Mouse (Mus musculus) layer of hippocampus, adult 9-11 months (tissue): Measurements from ENCODE around the gene Pla2g12a.

ENCODE experiments used
- DNase-seq: peaks from one replicate; pipeline ENCODE4 v3.0.0; 2022

The Pla2g12a gene

GRCm38 (mm10) chr3:129878405-129879021 is at the start of gene Pla2g12a:
Gene Pla2g12a, plus strand, starts transcription at chr3:129878606.
- DNase-seq: peak; percentile 89

- DNase-seq: no peak
Observed at GRCm38 (mm10) chr3:129830626-129831025, 47.8 kb upstream of the Pla2g12a start.

GRCm38 (mm10) chr3:129831035-129831568 is 47.3 kb upstream of the Pla2g12a start, which contains the start of gene Gar1:
Gene Gar1, minus strand, starts transcription at chr3:129831396.
- DNase-seq: peak; percentile 94

- no peak for DNase-seq
Observed at GRCm38 (mm10) chr3:129835388-129835934, 42.9 kb upstream of the Pla2g12a start, which contains the start of gene Cfi. Gene Cfi, plus strand, starts transcription at chr3:129835884.

- DNase-seq: no peak
Observed at GRCm38 (mm10) chr3:129836051-129836697, 42.2 kb upstream of the Pla2g12a start.

- DNase-seq: no peak
Observed at GRCm38 (mm10) chr3:129836965-129837364, 41.4 kb upstream of the Pla2g12a start.

GRCm38 (mm10) chr3:129838017-129838416 is 40.4 kb upstream of the Pla2g12a start:
- DNase-seq: no peak

- no peak for DNase-seq
Observed at GRCm38 (mm10) chr3:129845868-129846267, 32.5 kb upstream of the Pla2g12a start.

- no peak for DNase-seq
Observed at GRCm38 (mm10) chr3:129846846-129847245, 31.6 kb upstream of the Pla2g12a start.

GRCm38 (mm10) chr3:129862592-129862991 is 15.8 kb upstream of the Pla2g12a start:
- no peak for DNase-seq

GRCm38 (mm10) chr3:129863698-129864097 is 14.7 kb upstream of the Pla2g12a start:
- DNase-seq: no peak

- no peak for DNase-seq
Observed at GRCm38 (mm10) chr3:129877327-129877726, 1.1 kb upstream of the Pla2g12a start.

GRCm38 (mm10) chr3:129879131-129879757 is 838 bp downstream of the Pla2g12a start:
- DNase-seq: no peak

- no peak for DNase-seq
Observed at GRCm38 (mm10) chr3:129879913-129880312, 1.5 kb downstream of the Pla2g12a start.

- DNase-seq: no peak
Observed at GRCm38 (mm10) chr3:129880925-129881593, 2.7 kb downstream of the Pla2g12a start.

GRCm38 (mm10) chr3:129885577-129885976 is 7.2 kb downstream of the Pla2g12a start:
- DNase-seq: no peak

- no peak for DNase-seq
Observed at GRCm38 (mm10) chr3:129886430-129886829, 8.0 kb downstream of the Pla2g12a start.

GRCm38 (mm10) chr3:129887779-129888517 is 9.5 kb downstream of the Pla2g12a start:
- DNase-seq: no peak

- no peak for DNase-seq
Observed at GRCm38 (mm10) chr3:129892003-129892402, 13.6 kb downstream of the Pla2g12a start.

GRCm38 (mm10) chr3:129893143-129893542 is 14.7 kb downstream of the Pla2g12a start:
- no peak for DNase-seq

- DNase-seq: no peak
Observed at GRCm38 (mm10) chr3:129896591-129896990, 18.2 kb downstream of the Pla2g12a start.

GRCm38 (mm10) chr3:129898886-129899285 is 20.5 kb downstream of the Pla2g12a start:
- DNase-seq: no peak
